Mouse (Mus musculus): Measurements from ENCODE around the gene Capns1.

Gene Capns1

DNA sequence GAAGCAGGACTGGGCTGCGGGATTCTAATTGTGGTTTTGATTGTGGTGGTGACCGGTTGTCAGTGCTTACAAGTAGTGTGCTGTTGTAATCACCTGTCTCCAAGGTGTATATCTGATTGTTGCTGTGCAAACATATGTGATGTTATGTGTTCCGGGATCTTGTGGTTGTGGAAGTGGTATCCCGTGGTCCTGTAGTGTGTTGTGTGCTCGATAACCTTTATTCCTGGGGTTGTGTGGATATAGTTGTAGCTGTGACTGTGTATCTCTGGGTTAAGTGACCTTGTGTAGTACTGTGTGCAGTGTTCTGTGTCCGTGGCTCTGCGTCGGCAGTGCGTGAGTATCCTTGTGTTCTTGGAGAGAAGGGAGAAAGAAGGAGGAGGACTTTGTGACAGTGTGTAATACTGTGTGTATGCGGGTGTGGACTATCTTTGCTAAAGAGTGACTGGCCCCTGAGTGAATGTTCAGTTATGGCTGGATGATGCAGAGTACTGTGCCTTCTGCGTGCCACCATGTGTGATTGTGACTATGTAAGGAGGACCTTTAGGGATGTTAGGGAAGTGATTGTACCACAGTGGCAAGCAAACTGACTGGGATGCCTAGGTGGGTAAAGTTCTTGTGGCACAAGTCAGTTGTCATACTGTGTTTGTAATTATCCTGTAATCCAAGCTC, 28.2 kb downstream of the Capns1 start:
- DNase-seq: no peak

- peak; percentile 90 for DNase-seq
These were observed 28.9 kb downstream of the Capns1 start, which contains the start of gene Zfp146 for GRCm38 (mm10) chr7:30169583-30170282. Gene Zfp146, minus strand, starts transcription at chr7:30169750.

DNA sequence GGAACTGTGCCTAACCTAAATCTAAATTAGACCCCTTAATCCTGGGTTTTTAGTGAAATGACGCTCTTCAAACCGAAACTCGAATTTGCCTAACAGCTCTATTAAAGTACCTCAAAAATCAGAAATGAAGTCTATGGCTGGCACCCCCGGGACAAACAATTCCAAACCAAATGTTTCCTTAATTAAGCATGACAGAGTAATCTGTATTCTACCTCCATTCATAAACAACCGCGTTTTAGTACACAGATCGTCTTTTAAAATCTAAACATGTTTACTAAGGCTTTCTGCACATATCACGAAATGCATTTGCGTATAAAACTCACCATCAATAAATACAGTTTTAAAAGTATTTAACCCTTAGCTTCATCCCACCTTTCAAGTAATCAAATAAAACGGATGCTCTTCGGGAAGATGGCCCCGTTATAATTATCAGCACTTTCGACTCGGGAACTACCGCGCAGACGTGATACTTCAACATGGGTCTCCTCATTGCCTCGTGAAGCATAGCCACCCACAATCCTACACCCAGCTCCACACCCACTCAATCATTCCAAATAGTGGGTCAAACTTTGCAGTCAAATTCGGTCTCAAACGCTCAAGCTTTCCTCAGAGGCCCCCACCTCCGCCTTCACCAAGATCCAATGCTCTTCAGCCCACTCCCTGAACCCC, 29.6 kb downstream of the Capns1 start:
- no peak for DNase-seq

- DNase-seq: no peak
These were observed 33.9 kb downstream of the Capns1 start for GRCm38 (mm10) chr7:30164745-30165144.

DNA sequence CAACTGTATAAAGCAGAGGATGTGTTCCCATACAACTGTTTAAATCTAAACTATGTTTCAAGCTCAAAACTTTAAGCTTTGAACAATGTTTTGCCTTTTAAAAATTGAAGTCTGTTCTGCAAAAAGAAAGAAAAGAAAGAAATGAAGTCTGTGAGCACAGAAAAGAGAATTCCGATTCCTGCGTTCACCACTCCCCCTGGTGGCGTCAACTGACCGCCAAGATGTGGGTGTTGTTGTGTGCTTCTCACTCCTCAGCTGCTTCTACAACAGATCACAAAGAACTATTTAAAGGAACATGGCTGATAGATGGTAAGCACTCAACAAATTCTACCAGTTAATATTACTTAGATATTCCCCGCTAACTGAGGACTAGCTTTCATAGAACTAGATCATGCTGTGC, 35.5 kb downstream of the Capns1 start:
- no peak for DNase-seq

- DNase-seq: no peak
These were observed 43.1 kb downstream of the Capns1 start for GRCm38 (mm10) chr7:30155507-30155906.

DNA sequence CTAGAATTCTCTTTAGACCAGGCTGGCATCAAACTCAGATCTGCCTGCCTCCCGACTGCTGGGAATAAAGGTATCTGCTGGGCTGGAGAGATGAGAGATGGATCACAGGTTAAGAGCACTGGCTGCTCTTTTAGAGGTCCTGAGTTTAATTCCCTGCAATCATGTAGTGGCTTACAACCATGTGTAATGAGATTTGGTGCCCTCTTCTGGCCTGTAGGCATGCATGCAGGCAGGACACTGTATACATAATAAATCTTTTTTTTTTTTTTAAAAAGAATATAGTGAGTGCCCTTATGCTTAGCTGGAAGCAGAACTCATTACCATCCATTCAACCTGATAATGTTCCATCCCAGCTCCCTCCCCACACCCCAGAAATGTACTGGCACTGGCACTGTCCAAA, 44.6 kb downstream of the Capns1 start:
- no peak for DNase-seq

DNA sequence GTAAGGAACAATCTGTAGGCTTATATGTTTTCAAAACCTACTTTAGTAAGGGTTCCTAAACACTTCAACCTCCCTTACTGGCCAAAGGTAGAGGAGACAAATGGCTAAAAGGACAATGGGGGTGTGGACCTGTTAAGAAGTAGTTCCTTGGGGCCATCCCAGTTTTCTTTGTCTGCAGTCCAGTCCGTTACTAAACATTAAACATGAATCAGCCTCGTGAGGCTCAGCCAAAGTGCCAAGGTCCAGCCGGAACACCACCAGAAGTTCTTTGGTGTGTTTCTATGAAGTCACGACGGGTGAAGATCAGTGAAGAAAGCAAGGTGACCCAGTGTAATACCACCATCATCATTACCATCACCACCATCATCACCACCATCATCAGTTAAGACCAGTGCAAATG, 51.6 kb downstream of the Capns1 start:
- no peak for DNase-seq

DNA sequence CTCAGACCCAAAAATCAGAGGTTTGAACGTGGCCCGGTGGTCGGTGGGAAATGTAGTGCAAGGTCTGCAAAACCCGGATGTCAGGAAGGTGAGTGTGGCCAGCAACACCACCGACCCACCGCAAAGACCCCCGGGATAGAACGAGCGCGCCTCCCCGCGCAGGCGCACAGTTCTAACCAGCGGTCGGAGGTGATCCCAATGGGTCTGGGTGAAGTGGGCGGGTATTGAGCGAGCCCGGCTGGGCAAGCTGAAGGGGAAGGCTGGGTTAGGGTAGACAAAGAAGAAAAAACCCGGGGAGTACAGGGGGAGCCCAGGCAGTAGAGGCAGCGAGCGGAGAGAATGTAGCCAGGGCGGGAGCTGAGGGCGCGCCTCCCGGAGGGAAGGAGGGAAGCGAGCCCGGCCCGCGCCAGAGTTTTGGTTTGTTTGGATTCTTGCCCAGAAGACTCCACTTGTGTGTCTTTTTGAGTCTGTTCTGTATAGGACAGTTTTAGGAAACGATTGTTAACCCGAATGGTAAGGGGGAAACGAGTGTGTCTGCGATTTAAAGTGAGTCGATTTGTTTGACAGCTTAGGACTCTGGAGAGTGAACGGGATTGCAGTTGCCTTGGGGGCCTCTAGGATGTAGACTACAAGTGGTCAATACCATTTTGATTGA, 54.9 kb downstream of the Capns1 start:
- peak; percentile 69 for DNase-seq

DNA sequence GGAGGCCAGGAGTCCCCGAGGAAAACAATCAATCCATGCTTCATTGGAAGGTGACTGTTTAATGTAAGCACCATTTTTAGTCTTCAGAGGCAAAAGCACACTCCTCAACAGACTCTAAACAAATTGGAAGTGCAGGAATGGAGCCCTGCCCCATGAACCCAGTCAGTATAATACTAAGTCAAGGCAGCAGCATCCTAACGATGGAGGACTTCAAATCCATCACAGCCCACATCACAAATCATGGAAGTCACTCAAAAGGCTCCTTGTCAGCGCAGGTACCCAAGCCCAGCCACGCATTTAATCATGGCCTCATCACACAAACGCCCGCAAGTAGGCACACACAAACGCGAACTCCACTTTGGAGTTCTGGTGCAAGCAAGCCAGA, 55.4 kb downstream of the Capns1 start:
- DNase-seq: no peak
